Mouse (Mus musculus) MN1 (cell line): ENCODE measurements at regions not wholly inside any gene's neighbourhood (a gene's known extent, or its start where the extent isn't known, plus 50 kb on each side); places are given as distances from the start of the nearest gene placed in this dataset.

Experiments
- DNase-seq: peaks from one replicate; pipeline ENCODE4 v3.0.0-alpha.2; 2016; ENCODE audit warnings: low spot score

- DNase-seq = no peak
These were observed 159.1 kb downstream of the En1 start for GRCm38 (mm10) chr1:120761364-120761763.

GRCm38 (mm10) chr1:120762498-120762897 is 160.3 kb downstream of the En1 start:
- no peak for DNase-seq

GRCm38 (mm10) chr1:120762921-120763595 is 160.8 kb downstream of the En1 start:
- no peak for DNase-seq

GRCm38 (mm10) chr1:120767054-120767453 is 164.8 kb downstream of the En1 start:
- DNase-seq = no peak

- no peak for DNase-seq
These were observed 169.1 kb downstream of the En1 start for GRCm38 (mm10) chr1:120771269-120771668.

GRCm38 (mm10) chr1:120776906-120777305 is 174.7 kb downstream of the En1 start:
- no peak for DNase-seq

- no peak for DNase-seq
These were observed 175.2 kb downstream of the En1 start for GRCm38 (mm10) chr1:120777468-120777867.

- DNase-seq = no peak
These were observed 193.0 kb downstream of the En1 start for GRCm38 (mm10) chr1:120795245-120795644.

- no peak for DNase-seq
These were observed 199.2 kb downstream of the En1 start for GRCm38 (mm10) chr1:120801248-120801979.

GRCm38 (mm10) chr1:120801980-120802364 is 199.8 kb downstream of the En1 start:
- DNase-seq = no peak

GRCm38 (mm10) chr1:120814441-120814840 is 212.2 kb downstream of the En1 start:
- no peak for DNase-seq

- DNase-seq = no peak
These were observed 214.1 kb downstream of the En1 start for GRCm38 (mm10) chr1:120816237-120816820.

- DNase-seq = no peak
These were observed 215.3 kb downstream of the En1 start for GRCm38 (mm10) chr1:120817563-120817962.

GRCm38 (mm10) chr1:120831975-120832374 is 229.8 kb downstream of the En1 start:
- no peak for DNase-seq

- no peak for DNase-seq
These were observed 240.4 kb downstream of the En1 start for GRCm38 (mm10) chr1:120842596-120842995.

- no peak for DNase-seq
These were observed 243.9 kb downstream of the En1 start for GRCm38 (mm10) chr1:120846146-120846545.

- DNase-seq = no peak
These were observed 249.8 kb downstream of the En1 start for GRCm38 (mm10) chr1:120851860-120852503.

- DNase-seq = no peak
These were observed 255.3 kb downstream of the En1 start for GRCm38 (mm10) chr1:120857566-120857965.

GRCm38 (mm10) chr1:120859546-120859945 is 257.3 kb downstream of the En1 start:
- no peak for DNase-seq

GRCm38 (mm10) chr1:120872554-120872953 is 270.3 kb downstream of the En1 start:
- no peak for DNase-seq

- DNase-seq = no peak
These were observed 280.8 kb downstream of the En1 start for GRCm38 (mm10) chr1:120882959-120883549.

GRCm38 (mm10) chr1:120883632-120884031 is 281.4 kb downstream of the En1 start:
- DNase-seq = no peak
